Mouse (Mus musculus): Measurements from ENCODE around the gene Lsm14b. TPM values are rescaled to one million over a fixed set of nuclear protein-coding genes. Genes with fewer than 3 reads are reported as not detected.

The Lsm14b gene
- polyA plus RNA-seq, 1 experiment from 2014 or later, result 10.2 TPM

- no peak overlapping the region for H3K9ac ChIP-seq (ENCODE audit: low read length)
- no peak overlapping the region for H3K4me3 ChIP-seq (ENCODE audit: low read depth, low read length)
- WGBS, result 50% methylated on average over 9 of the region's 9 CpGs
- H3K9me3 ChIP-seq (ENCODE audit: control insufficient read depth, low read length), result no peaks in the 10 kb centered on the region
- H3K27ac ChIP-seq (replicated peaks; ENCODE audit: low read depth, low read length), result no peak overlapping the region
- H3K4me1 ChIP-seq (ENCODE audit: control insufficient read depth, insufficient read depth, low read length), result no peaks in the 10 kb centered on the region
- DNase-seq (ENCODE audit: low spot score) (no peak), ATAC-seq (ENCODE audit: insufficient number of reproducible peaks, low FRiP score, low TSS enrichment, low read depth) (no peak)
- no peaks in the 10 kb centered on the region for H3K36me3 ChIP-seq (ENCODE audit: control insufficient read depth, insufficient read depth, low read length)
- no peak overlapping the region for H3K4me2 ChIP-seq (ENCODE audit: low read depth, severe bottlenecking)
- no peaks in the 10 kb centered on the region for H3K27me3 ChIP-seq (ENCODE audit: control insufficient read depth, insufficient read depth, low read length)
Measured at GRCm38 (mm10) chr2:180006352-180007017, 18.3 kb upstream of the Lsm14b start.

- H3K27me3 ChIP-seq (ENCODE audit: control insufficient read depth, insufficient read depth, low read length), result no peaks in the 10 kb centered on the region
- peaks cover 2% of the 10 kb centered on the region; the same call in 1 of the 2 replicates for H3K4me1 ChIP-seq (ENCODE audit: control insufficient read depth, insufficient read depth, low read length)
- DNase-seq (ENCODE audit: low spot score), result no peak
- 90% methylated on average over 7 of the region's 7 CpGs for WGBS
- H3K36me3 ChIP-seq (ENCODE audit: control insufficient read depth, insufficient read depth, low read length), result no peaks in the 10 kb centered on the region
- ATAC-seq (ENCODE audit: insufficient number of reproducible peaks, low FRiP score, low TSS enrichment, low read depth), result no peak
- H3K9me3 ChIP-seq (ENCODE audit: control insufficient read depth, low read length), result no peaks in the 10 kb centered on the region
- no peak overlapping the region for H3K4me2 ChIP-seq (ENCODE audit: low read depth, severe bottlenecking)
- no peak overlapping the region for H3K4me3 ChIP-seq (ENCODE audit: low read depth, low read length)
- H3K27ac ChIP-seq (replicated peaks; ENCODE audit: low read depth, low read length), result no peak overlapping the region
- no peak overlapping the region for H3K9ac ChIP-seq (ENCODE audit: low read length)
Measured at GRCm38 (mm10) chr2:180010686-180011085, 14.1 kb upstream of the Lsm14b start.

GRCm38 (mm10) chr2:180011370-180011769, 13.4 kb upstream of the Lsm14b start:
- H3K4me1 ChIP-seq (ENCODE audit: control insufficient read depth, insufficient read depth, low read length), result peaks cover 2% of the 10 kb centered on the region; the same call in 1 of the 2 replicates
- no peak overlapping the region for H3K4me2 ChIP-seq (ENCODE audit: low read depth, severe bottlenecking)
- H3K4me3 ChIP-seq (ENCODE audit: low read depth, low read length), result no peak overlapping the region
- no peaks in the 10 kb centered on the region for H3K27me3 ChIP-seq (ENCODE audit: control insufficient read depth, insufficient read depth, low read length)
- DNase-seq (ENCODE audit: low spot score) (no peak), ATAC-seq (ENCODE audit: insufficient number of reproducible peaks, low FRiP score, low TSS enrichment, low read depth) (no peak)
- WGBS, result 83% methylated on average over 6 of the region's 6 CpGs
- no peaks in the 10 kb centered on the region for H3K9me3 ChIP-seq (ENCODE audit: control insufficient read depth, low read length)
- H3K36me3 ChIP-seq (ENCODE audit: control insufficient read depth, insufficient read depth, low read length), result no peaks in the 10 kb centered on the region
- H3K27ac ChIP-seq (replicated peaks; ENCODE audit: low read depth, low read length), result no peak overlapping the region
- H3K9ac ChIP-seq (ENCODE audit: low read length), result no peak overlapping the region

- DNase-seq (ENCODE audit: low spot score) (no peak), ATAC-seq (ENCODE audit: insufficient number of reproducible peaks, low FRiP score, low TSS enrichment, low read depth) (no peak)
- no peak overlapping the region for H3K27ac ChIP-seq (replicated peaks; ENCODE audit: low read depth, low read length)
Measured at GRCm38 (mm10) chr2:180013686-180014085, 11.1 kb upstream of the Lsm14b start.

GRCm38 (mm10) chr2:180017632-180018031, 7.2 kb upstream of the Lsm14b start:
- no peak for ATAC-seq (ENCODE audit: insufficient number of reproducible peaks, low FRiP score, low TSS enrichment, low read depth)
- peaks cover 2% of the 10 kb centered on the region; the same call in 1 of the 2 replicates for H3K4me1 ChIP-seq (ENCODE audit: control insufficient read depth, insufficient read depth, low read length)
- peaks cover 8% of the 10 kb centered on the region; the same call in 1 of the 2 replicates for H3K27me3 ChIP-seq (ENCODE audit: control insufficient read depth, insufficient read depth, low read length)
- H3K36me3 ChIP-seq (ENCODE audit: control insufficient read depth, insufficient read depth, low read length), result no peaks in the 10 kb centered on the region
- H3K4me2 ChIP-seq (ENCODE audit: low read depth, severe bottlenecking), result no peak overlapping the region
- no peak for DNase-seq (ENCODE audit: low spot score)
- H3K9ac ChIP-seq (ENCODE audit: low read length), result no peak overlapping the region
- WGBS, result 86% methylated on average over 4 of the region's 4 CpGs
- H3K4me3 ChIP-seq (ENCODE audit: low read depth, low read length), result no peak overlapping the region
- no peaks in the 10 kb centered on the region for H3K9me3 ChIP-seq (ENCODE audit: control insufficient read depth, low read length)
- no peak overlapping the region for H3K27ac ChIP-seq (replicated peaks; ENCODE audit: low read depth, low read length)

More at GRCm38 (mm10) chr2:180013686-180014085, 11.1 kb upstream of the Lsm14b start:
- no peaks in the 10 kb centered on the region for H3K27me3 ChIP-seq (ENCODE audit: control insufficient read depth, insufficient read depth, low read length)
- no peaks in the 10 kb centered on the region for H3K9me3 ChIP-seq (ENCODE audit: control insufficient read depth, low read length)
- H3K4me3 ChIP-seq (ENCODE audit: low read depth, low read length), result no peak overlapping the region
- peaks cover 2% of the 10 kb centered on the region; the same call in 1 of the 2 replicates for H3K4me1 ChIP-seq (ENCODE audit: control insufficient read depth, insufficient read depth, low read length)
- H3K4me2 ChIP-seq (ENCODE audit: low read depth, severe bottlenecking), result no peak overlapping the region
- no peak overlapping the region for H3K9ac ChIP-seq (ENCODE audit: low read length)
- H3K36me3 ChIP-seq (ENCODE audit: control insufficient read depth, insufficient read depth, low read length), result no peaks in the 10 kb centered on the region
- 93% methylated on average over 7 of the region's 7 CpGs for WGBS

- H3K4me3 ChIP-seq (ENCODE audit: low read depth, low read length), result no peak overlapping the region
- no peak for ATAC-seq (ENCODE audit: insufficient number of reproducible peaks, low FRiP score, low TSS enrichment, low read depth)
- H3K27me3 ChIP-seq (ENCODE audit: control insufficient read depth, insufficient read depth, low read length), result peaks cover 16% of the 10 kb centered on the region
- H3K36me3 ChIP-seq (ENCODE audit: control insufficient read depth, insufficient read depth, low read length), result no peaks in the 10 kb centered on the region
- no peak for DNase-seq (ENCODE audit: low spot score)
- WGBS, result 74% methylated on average over 9 of the region's 9 CpGs
- H3K4me1 ChIP-seq (ENCODE audit: control insufficient read depth, insufficient read depth, low read length), result peaks cover 2% of the 10 kb centered on the region; the same call in 1 of the 2 replicates
- H3K9ac ChIP-seq (ENCODE audit: low read length), result no peak overlapping the region
- no peak overlapping the region for H3K4me2 ChIP-seq (ENCODE audit: low read depth, severe bottlenecking)
- H3K9me3 ChIP-seq (ENCODE audit: control insufficient read depth, low read length), result no peaks in the 10 kb centered on the region
- no peak overlapping the region for H3K27ac ChIP-seq (replicated peaks; ENCODE audit: low read depth, low read length)
Measured at GRCm38 (mm10) chr2:180018573-180018972, 6.2 kb upstream of the Lsm14b start.

GRCm38 (mm10) chr2:180020091-180020661, 4.6 kb upstream of the Lsm14b start:
- Histone ChIP-seq H3K9me3 (ENCODE audit: control insufficient read depth, low read length) (no peaks in the 10 kb centered on the region), H3K27me3 (ENCODE audit: control insufficient read depth, insufficient read depth, low read length) (peaks cover 16% of the 10 kb centered on the region), H3K9ac (ENCODE audit: low read length) (no peak overlapping the region), H3K36me3 (ENCODE audit: control insufficient read depth, insufficient read depth, low read length) (no peaks in the 10 kb centered on the region), H3K4me2 (ENCODE audit: low read depth, severe bottlenecking) (no peak overlapping the region), H3K4me1 (ENCODE audit: control insufficient read depth, insufficient read depth, low read length) (peaks cover 1% of the 10 kb centered on the region; the same call in 1 of the 2 replicates), H3K4me3 (ENCODE audit: low read depth, low read length) (no peak overlapping the region), H3K27ac (replicated peaks; ENCODE audit: low read depth, low read length) (no peak overlapping the region)
- DNase-seq (ENCODE audit: low spot score) (no peak), ATAC-seq (ENCODE audit: insufficient number of reproducible peaks, low FRiP score, low TSS enrichment, low read depth) (no peak)
- WGBS, result 76% methylated on average over 7 of the region's 7 CpGs

GRCm38 (mm10) chr2:180020919-180021318, 3.9 kb upstream of the Lsm14b start:
- no peak overlapping the region for H3K4me3 ChIP-seq (ENCODE audit: low read depth, low read length)
- no peak overlapping the region for H3K4me2 ChIP-seq (ENCODE audit: low read depth, severe bottlenecking)
- ATAC-seq (ENCODE audit: insufficient number of reproducible peaks, low FRiP score, low TSS enrichment, low read depth) (no peak), DNase-seq (ENCODE audit: low spot score) (no peak)
- no peaks in the 10 kb centered on the region for H3K36me3 ChIP-seq (ENCODE audit: control insufficient read depth, insufficient read depth, low read length)
- H3K4me1 ChIP-seq (ENCODE audit: control insufficient read depth, insufficient read depth, low read length), result peaks cover under 1% of the 10 kb centered on the region
- H3K27me3 ChIP-seq (ENCODE audit: control insufficient read depth, insufficient read depth, low read length), result peaks cover 16% of the 10 kb centered on the region
- 78% methylated on average over 8 of the region's 8 CpGs for WGBS
- no peak overlapping the region for H3K9ac ChIP-seq (ENCODE audit: low read length)
- no peaks in the 10 kb centered on the region for H3K9me3 ChIP-seq (ENCODE audit: control insufficient read depth, low read length)
- no peak overlapping the region for H3K27ac ChIP-seq (replicated peaks; ENCODE audit: low read depth, low read length)

All from limb, embryonic 11.5 days (tissue).